Comparison of ENCODE assay signal across 22 mouse cellular contexts in the genomic region with DNA sequence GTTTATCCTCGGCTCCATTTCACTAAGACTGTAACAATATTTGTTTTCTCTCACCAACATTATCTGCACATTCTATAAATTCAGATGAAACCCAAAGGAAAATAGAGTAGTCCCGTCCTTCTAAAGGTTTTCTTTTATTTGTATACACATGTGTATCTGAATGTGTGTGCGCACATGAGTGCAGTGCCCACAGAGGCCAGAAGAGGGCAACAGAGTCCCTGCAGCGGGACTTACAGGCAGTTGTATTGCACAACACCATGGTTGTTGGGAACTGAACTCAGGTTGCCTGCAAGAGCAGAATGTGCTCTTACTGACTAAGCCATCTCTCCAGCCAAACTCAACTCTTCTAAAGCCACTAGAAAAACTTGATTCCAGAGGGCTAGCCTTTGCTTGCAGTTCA.
DNase-seq lines count a peak whose midpoint lies in the region; ATAC-seq and TF ChIP-seq lines count a peak whose summit lies in the region.
"Had no signal": no experiment of that assay in that cellular context is flagged by ENCODE, and none has a peak within 500 bp of the region (broad histone marks: within the 10 kb centered on the region; RNA-seq: fewer than 3 reads in every experiment).

No protein-coding gene starts in this region.

- TF ChIP-seq POLR2A in brain, embryonic 14.5 days (IDR thresholded peaks at IDR 0.05; ENCODE audit: borderline replicate concordance, extremely low read depth, insufficient read depth, insufficient read length, poor library complexity, severe bottlenecking), result no peak

- no peak overlapping the region for H3K27ac ChIP-seq in hindbrain, postnatal 0 days
- H3K27ac ChIP-seq in hindbrain, embryonic 10.5 days, result no peak overlapping the region
- no peak overlapping the region for H3K27ac ChIP-seq in lung, embryonic 14.5 days (ENCODE audit: low read depth)
- H3K27ac ChIP-seq: forebrain, embryonic 10.5 days; heart, embryonic 10.5 days; limb, embryonic 12.5 days; macrophage; midbrain, embryonic 13.5 days; neural tube, embryonic 15.5 days had no signal

- DNase-seq in hindbrain, postnatal 0 days (ENCODE audit: low spot score), result no peak
- no peak for DNase-seq in hindbrain, embryonic 10.5 days (ENCODE audit: low spot score)
- DNase-seq in lung, embryonic 14.5 days, result peak; percentile 13
- no peak for DNase-seq in lung, postnatal 25 days (ENCODE audit: low spot score)
- peak; percentile 41 for DNase-seq in ES-CJ7 (ENCODE audit: low read depth, low spot score)
- no peak for DNase-seq in brain, embryonic 14.5 days (ENCODE audit: low read depth)
- DNase-seq: adrenal gland, postnatal 14 days; cerebellum, adult 9-10 months; gastrocnemius, postnatal 14 days; heart, postnatal 14 days; kidney, adult 8-10 months; right cerebral cortex, postnatal 25 days had no signal

- no peak overlapping the region for H3K4me2 ChIP-seq in hindbrain, postnatal 0 days (ENCODE audit: low read depth, low read length)
- no peak overlapping the region for H3K4me2 ChIP-seq in lung, embryonic 14.5 days
- H3K4me2 ChIP-seq: limb, embryonic 12.5 days; midbrain, embryonic 13.5 days; neural tube, embryonic 15.5 days had no signal

- H3K27me3 ChIP-seq in hindbrain, postnatal 0 days (ENCODE audit: insufficient read depth, low read length), result no peaks in the 10 kb centered on the region
- H3K27me3 ChIP-seq in hindbrain, embryonic 10.5 days (ENCODE audit: insufficient read depth, poor library complexity, severe bottlenecking), result no peaks in the 10 kb centered on the region
- no peaks in the 10 kb centered on the region for H3K27me3 ChIP-seq in lung, embryonic 14.5 days (ENCODE audit: insufficient read depth, low read length)
- H3K27me3 ChIP-seq: midbrain, embryonic 13.5 days; neural tube, embryonic 15.5 days had no signal

- ATAC-seq in hindbrain, postnatal 0 days, result no peak
- no peak for ATAC-seq in lung, embryonic 14.5 days (ENCODE audit: insufficient read depth)
- ATAC-seq in erythroid progenitor cell, adult 5-6 weeks (replicated peaks; ENCODE audit: low FRiP score, poor library complexity, severe bottlenecking), result no peak
- ATAC-seq: activated CD4-positive, CD25-positive, alpha-beta regulatory T cell, adult 4 months; hindbrain, embryonic 16.5 days; midbrain, embryonic 13.5 days had no signal

- H3K36me3 ChIP-seq in hindbrain, postnatal 0 days (ENCODE audit: insufficient read depth, low read length), result no peaks in the 10 kb centered on the region
- H3K36me3 ChIP-seq in hindbrain, embryonic 10.5 days, result no peaks in the 10 kb centered on the region
- H3K36me3 ChIP-seq in lung, embryonic 14.5 days (ENCODE audit: insufficient read depth), result no peaks in the 10 kb centered on the region
- H3K36me3 ChIP-seq: forebrain, embryonic 10.5 days; heart, embryonic 10.5 days; limb, embryonic 12.5 days; midbrain, embryonic 13.5 days; neural tube, embryonic 15.5 days had no signal

- peaks cover 4% of the 10 kb centered on the region; the same call in 1 of the 2 replicates for H3K9me3 ChIP-seq in hindbrain, postnatal 0 days (ENCODE audit: low read length)
- H3K9me3 ChIP-seq in hindbrain, embryonic 10.5 days, result peaks cover 7% of the 10 kb centered on the region; the same call in 1 of the 2 replicates
- H3K9me3 ChIP-seq in lung, embryonic 14.5 days (ENCODE audit: low read depth, low read length), result no peaks in the 10 kb centered on the region
- H3K9me3 ChIP-seq: heart, embryonic 10.5 days; neural tube, embryonic 15.5 days had no signal

- no peaks in the 10 kb centered on the region for H3K4me1 ChIP-seq in hindbrain, postnatal 0 days (ENCODE audit: insufficient read depth, low read length)
- H3K4me1 ChIP-seq in hindbrain, embryonic 10.5 days (replicated peaks), result no peaks in the 10 kb centered on the region
- no peaks in the 10 kb centered on the region for H3K4me1 ChIP-seq in lung, embryonic 14.5 days (ENCODE audit: insufficient read depth)
- H3K4me1 ChIP-seq: forebrain, embryonic 10.5 days; heart, embryonic 10.5 days; limb, embryonic 12.5 days; midbrain, embryonic 13.5 days; neural tube, embryonic 15.5 days had no signal

- 92% methylated on average over 4 of the region's 4 CpGs for WGBS in hindbrain, postnatal 0 days
- 89% methylated on average over 4 of the region's 4 CpGs for WGBS in hindbrain, embryonic 10.5 days
- 88% methylated on average over 4 of the region's 4 CpGs for WGBS in lung, embryonic 14.5 days

- H3K9ac ChIP-seq in hindbrain, postnatal 0 days (replicated peaks; ENCODE audit: low read length), result no peak overlapping the region
- H3K9ac ChIP-seq in lung, embryonic 14.5 days, result no peak overlapping the region
- H3K9ac ChIP-seq: limb, embryonic 12.5 days; midbrain, embryonic 13.5 days; neural tube, embryonic 15.5 days had no signal

- H3K4me3 ChIP-seq in hindbrain, postnatal 0 days (ENCODE audit: low read length), result no peak overlapping the region
- H3K4me3 ChIP-seq in hindbrain, embryonic 10.5 days, result no peak overlapping the region
- H3K4me3 ChIP-seq in lung, embryonic 14.5 days (ENCODE audit: low read depth, low read length), result no peak overlapping the region
- H3K4me3 ChIP-seq: forebrain, embryonic 10.5 days; heart, embryonic 10.5 days; limb, embryonic 12.5 days; midbrain, embryonic 13.5 days; myocyte; neural tube, embryonic 15.5 days had no signal

- peak; percentile 23; the same call in 1 of the 2 replicates for TF ChIP-seq CTCF in hindbrain, postnatal 0 days (IDR thresholded peaks at IDR 0.05; ENCODE audit: low read depth)
- 0 out of 2 replicates have a peak, but pooled peaks have one; percentile 39 for TF ChIP-seq CTCF in lung, embryonic 14.5 days (IDR thresholded peaks at IDR 0.05; ENCODE audit: low read depth)
- peak; percentile 31; the same call in 1 of the 2 replicates for TF ChIP-seq CTCF in brain, embryonic 14.5 days (IDR thresholded peaks at IDR 0.05; ENCODE audit: borderline replicate concordance, extremely low read depth, insufficient read depth, insufficient read length)

Comparison
In these comparisons a context has a peak if more than half of its experiments do, and no peak if none do; other contexts are left out.
1. DNase-seq: peak in lung, embryonic 14.5 days (single experiment) and ES-CJ7 (single experiment); none in hindbrain, postnatal 0 days (single experiment), hindbrain, embryonic 10.5 days (single experiment), lung, postnatal 25 days (single experiment) and brain, embryonic 14.5 days (single experiment).
2. Peak in every context shown above with its lines, with median percentiles within 50 percentile points of each other: CTCF ChIP-seq.